Mouse (Mus musculus): ENCODE measurements at regions not wholly inside any gene's neighbourhood (a gene's known extent, or its start where the extent isn't known, plus 50 kb on each side); places are given as distances from the start of the nearest gene placed in this dataset.

DNA sequence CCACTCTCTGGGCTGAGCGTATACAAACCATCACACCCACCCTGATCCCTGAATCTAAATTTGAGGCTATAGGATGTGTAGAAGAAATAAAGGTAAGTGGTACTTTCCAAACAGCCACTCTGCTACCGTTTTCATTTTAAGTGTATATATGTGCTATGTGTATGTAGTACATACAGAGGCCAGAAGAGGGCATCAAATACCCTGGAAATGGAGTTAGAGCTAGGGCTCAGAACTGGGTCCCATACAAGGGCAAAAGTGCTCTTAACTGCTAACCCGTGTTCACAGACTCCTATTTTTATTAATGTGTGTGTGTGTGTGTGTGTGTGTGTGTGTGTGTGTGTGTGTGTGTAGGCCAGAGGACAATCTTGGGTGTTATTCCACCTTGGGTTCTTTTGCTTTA lies 51.6 kb upstream of the Lrfn2 start:
- in situ Hi-C loops (cut with MboI, MseI): no loop called here

DNA sequence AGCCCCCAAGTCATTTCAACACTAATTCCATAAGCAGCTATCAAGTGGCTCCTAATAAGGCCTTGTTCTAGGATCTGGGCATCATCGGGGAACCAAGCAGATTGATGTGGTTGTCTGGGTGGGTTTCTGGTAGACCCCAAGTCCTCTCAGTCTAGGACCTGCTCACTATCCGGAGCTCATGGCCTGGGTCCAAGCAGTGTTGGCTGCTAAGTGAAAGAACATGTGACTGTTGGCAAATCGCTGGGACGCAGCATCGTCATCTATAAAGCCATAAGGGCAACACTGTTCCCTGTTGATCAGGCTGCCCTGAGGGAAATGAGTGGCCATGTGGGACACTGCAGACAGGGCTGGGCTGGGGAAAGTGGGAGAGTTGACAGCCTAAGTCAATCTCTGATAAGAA lies 50.2 kb upstream of the Lrfn2 start:
- in situ Hi-C loops (cut with MboI, MseI): no loop called here
